Mouse (Mus musculus) embryonic facial prominence, embryonic 11.5 days (tissue): ENCODE results near the gene Tapbp. TPM values are rescaled to one million over a fixed set of nuclear protein-coding genes. Genes with fewer than 3 reads are reported as not detected.

Source experiments
- ATAC-seq: fragments of 200-750 bp; cut with Nextera tagmentation; replicated peaks from 2 replicates; pipeline ENCODE4 v1.8.0; 2017; ENCODE audit warnings: low read depth; ENCODE audit not compliant: insufficient number of reproducible peaks, low FRiP score, low TSS enrichment
- DNase-seq: peaks from one replicate; pipeline ENCODE4 v3.0.0-alpha.2; 2015; ENCODE audit warnings: low spot score
- H3K27ac ChIP-seq: fragments of 300-500 bp; sonication (generic); replicated peaks from 2 replicates; pipeline ENCODE4 v1.5.1; 2014; ENCODE audit warnings: mild to moderate bottlenecking, low read depth, low read length, control low read depth
- H3K27me3 ChIP-seq: fragments of 300-500 bp; sonication (generic); 2 replicates; pipeline ENCODE4 v1.6.1; 2014; ENCODE audit warnings: mild to moderate bottlenecking, low read length, moderate library complexity, mixed read lengths; ENCODE audit not compliant: control insufficient read depth, insufficient read depth
- H3K36me3 ChIP-seq: fragments of 300-500 bp; sonication (generic); replicated peaks from 2 replicates; pipeline ENCODE4 v1.6.1; 2014; ENCODE audit warnings: low read depth, mild to moderate bottlenecking, low read length, moderate library complexity, mixed read lengths; ENCODE audit not compliant: control insufficient read depth, insufficient read depth
- H3K4me1 ChIP-seq: fragments of 300-500 bp; sonication (generic); 2 replicates; pipeline ENCODE4 v1.6.1; 2014; ENCODE audit warnings: low read length, mixed read lengths; ENCODE audit not compliant: control insufficient read depth, insufficient read depth
- H3K4me2 ChIP-seq: fragments of 300-500 bp; sonication (generic); 2 replicates; pipeline ENCODE4 v1.6.1; 2014; ENCODE audit warnings: low read depth, mild to moderate bottlenecking, control low read depth, low read length, moderate library complexity
- H3K4me3 ChIP-seq: fragments of 300-500 bp; sonication (generic); 2 replicates; pipeline ENCODE4 v1.5.1; 2014; ENCODE audit warnings: low read depth, low read length, control low read depth
- H3K9ac ChIP-seq: fragments of 300-500 bp; sonication (generic); replicated peaks from 2 replicates; pipeline ENCODE4 v1.6.1; 2014; ENCODE audit warnings: mild to moderate bottlenecking, control low read depth, low read length
- H3K9me3 ChIP-seq: fragments of 300-500 bp; sonication (generic); replicated peaks from 2 replicates; pipeline ENCODE4 v1.6.1; 2016; ENCODE audit warnings: mild to moderate bottlenecking, low read length, inconsistent platforms, mixed read lengths; ENCODE audit not compliant: control insufficient read depth
- WGBS: fragments of 180-500 bp; shearing (Covaris S2); extraction: QIAGEN DNeasy Blood & Tissue Kit; methylation state at CpG from one replicate; pipeline ENCODE4 v1.1.7; 2014; 5-methylcytosine and 5-hydroxymethylcytosine counted together
- polyA plus RNA-seq: library from polyadenylated mRNA; unstranded; fragments of >200 nt; fragmentation: Nextera tagmentation; extraction: Ambion mirVana; gene quantifications from 2 replicates; pipeline ENCODE4 v1.2.1, GENCODE M21; 2014

Gene Tapbp
- polyA plus RNA-seq, 1 experiment from 2014 or later, result 11.3 TPM

GRCm38 (mm10) chr17:33936993-33937392 is 21.3 kb downstream of the Tapbp start:
- Histone ChIP-seq H3K27me3 (no peaks in the 10 kb centered on the region; the same call in 1 of the 2 replicates), H3K4me3 (no peak overlapping the region), H3K4me1 (no peaks in the 10 kb centered on the region; the same call in 1 of the 2 replicates), H3K27ac (no peak overlapping the region), H3K36me3 (peaks cover 8% of the 10 kb centered on the region), H3K4me2 (no peak overlapping the region), H3K9ac (no peak overlapping the region), H3K9me3 (no peaks in the 10 kb centered on the region)
- DNase-seq (no peak), ATAC-seq (no peak)
- 87% methylated on average over 15 of the region's 15 CpGs for WGBS

GRCm38 (mm10) chr17:33938783-33939182 is 23.1 kb downstream of the Tapbp start:
- WGBS, result 85% methylated on average over 11 of the region's 11 CpGs
- H3K4me2 ChIP-seq, result no peak overlapping the region
- H3K27me3 ChIP-seq, result no peaks in the 10 kb centered on the region
- H3K9ac ChIP-seq, result no peak overlapping the region
- no peak overlapping the region for H3K27ac ChIP-seq
- no peaks in the 10 kb centered on the region for H3K4me1 ChIP-seq
- no peak for DNase-seq
- peak overlapping the region; percentile 77; the same call in 1 of the 2 replicates for H3K4me3 ChIP-seq
- ATAC-seq, result no peak
- H3K36me3 ChIP-seq, result peaks cover 8% of the 10 kb centered on the region
- no peaks in the 10 kb centered on the region for H3K9me3 ChIP-seq

- peak; percentile 94 for DNase-seq
- Histone ChIP-seq H3K4me1 (no peaks in the 10 kb centered on the region), H3K4me2 (peak within 1 kb of the TSS; percentile 87), H3K9me3 (no peaks in the 10 kb centered on the region), H3K36me3 (peaks cover 11% of the 10 kb centered on the region), H3K4me3 (peak within 1 kb of the TSS; percentile 77), H3K27ac (0 out of 2 replicates have a peak within 1 kb of the TSS, but pooled peaks have one; percentile 2), H3K27me3 (no peaks in the 10 kb centered on the region), H3K9ac (peak within 1 kb of the TSS; percentile 70)
- 0% methylated on average over 36 of the region's 36 CpGs for WGBS
- peak; percentile 72 for ATAC-seq
Measured at GRCm38 (mm10) chr17:33940206-33940805, 24.6 kb downstream of the Tapbp start, which contains the start of the genes Pfdn6 and Wdr46. Gene Pfdn6 (minus strand): TSS chr17:33940343. Gene Wdr46 (plus strand): TSS chr17:33940660.

DNA sequence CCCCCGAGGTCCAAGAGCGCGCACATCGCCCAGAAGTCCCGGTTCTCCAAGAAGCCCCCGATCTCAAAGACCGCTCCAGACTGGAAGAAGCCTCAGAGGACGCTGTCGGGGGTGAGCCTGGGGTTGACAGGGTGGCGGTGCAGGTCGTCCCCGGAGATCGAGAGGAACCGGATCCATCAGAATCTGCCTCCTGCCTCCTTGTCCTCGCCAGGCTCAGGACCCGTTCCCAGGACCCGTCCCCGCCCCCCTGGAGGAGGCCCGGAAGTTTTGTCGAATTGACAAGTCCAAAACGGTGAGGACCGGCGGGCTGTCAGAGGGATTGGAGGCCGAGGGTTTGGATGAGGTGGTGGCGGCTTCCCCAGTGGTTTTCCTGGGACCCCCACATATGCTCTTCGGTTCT is 25.3 kb downstream of the Tapbp start:
- H3K36me3 ChIP-seq, result peaks cover 11% of the 10 kb centered on the region
- no peaks in the 10 kb centered on the region for H3K9me3 ChIP-seq
- ATAC-seq (no peak), DNase-seq (no peak)
- no peak overlapping the region for H3K27ac ChIP-seq
- peak overlapping the region; percentile 77 for H3K4me3 ChIP-seq
- peak overlapping the region; percentile 87 for H3K4me2 ChIP-seq
- 2% methylated on average over 26 of the region's 26 CpGs for WGBS
- H3K4me1 ChIP-seq, result no peaks in the 10 kb centered on the region
- H3K9ac ChIP-seq, result peak overlapping the region; percentile 70
- no peaks in the 10 kb centered on the region for H3K27me3 ChIP-seq

DNA sequence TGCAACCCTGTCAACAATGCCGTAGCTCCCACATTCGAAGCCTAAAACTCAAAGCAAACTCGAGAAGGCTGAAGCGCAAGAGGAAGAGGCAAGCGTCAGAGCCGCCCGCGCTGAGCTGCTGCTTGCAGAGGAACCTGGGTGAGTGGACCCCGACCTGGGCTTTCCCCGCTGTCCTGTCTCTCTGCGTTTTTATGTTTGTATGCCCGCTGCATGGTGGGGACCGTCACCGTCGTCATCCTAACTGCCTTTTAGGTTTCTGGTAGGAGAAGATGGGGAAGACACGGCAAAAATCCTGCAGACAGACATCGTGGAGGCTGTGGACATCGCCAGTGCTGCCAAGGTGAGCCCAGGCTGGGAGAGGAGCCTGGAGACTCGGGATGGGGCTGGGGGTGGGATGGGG is 25.7 kb downstream of the Tapbp start:
- 61% methylated on average over 19 of the region's 19 CpGs for WGBS
- no peaks in the 10 kb centered on the region for H3K4me1 ChIP-seq
- peaks cover 11% of the 10 kb centered on the region for H3K36me3 ChIP-seq
- peak overlapping the region; percentile 77 for H3K4me3 ChIP-seq
- H3K9ac ChIP-seq, result peak overlapping the region; percentile 70
- peak overlapping the region; percentile 87 for H3K4me2 ChIP-seq
- no peaks in the 10 kb centered on the region for H3K9me3 ChIP-seq
- DNase-seq, result no peak
- no peak overlapping the region for H3K27ac ChIP-seq
- no peak for ATAC-seq
- no peaks in the 10 kb centered on the region for H3K27me3 ChIP-seq

DNA sequence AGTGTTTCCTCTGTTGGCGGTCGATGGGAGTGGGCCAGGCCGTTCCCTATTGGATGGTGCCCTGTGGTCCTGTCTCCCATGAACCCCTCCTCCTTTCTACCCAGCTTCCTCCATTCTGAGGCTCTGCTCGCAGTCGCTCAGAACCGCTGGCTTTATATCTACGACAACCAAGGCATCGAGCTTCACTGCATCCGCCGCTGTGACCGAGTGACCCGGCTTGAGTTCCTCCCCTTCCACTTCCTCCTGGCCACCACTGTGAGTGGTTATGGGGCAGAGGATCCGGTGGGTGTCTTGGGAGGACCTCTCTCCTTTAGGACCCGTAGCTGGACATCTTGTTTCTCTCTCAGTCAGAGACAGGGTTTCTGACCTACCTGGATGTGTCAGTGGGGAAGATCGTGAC is 27.8 kb downstream of the Tapbp start:
- WGBS, result 94% methylated on average over 15 of the region's 15 CpGs
- no peak overlapping the region for H3K27ac ChIP-seq
- ATAC-seq (no peak), DNase-seq (no peak)
- H3K4me2 ChIP-seq, result no peak overlapping the region
- H3K27me3 ChIP-seq, result no peaks in the 10 kb centered on the region
- peaks cover 3% of the 10 kb centered on the region; the same call in 1 of the 2 replicates for H3K36me3 ChIP-seq
- H3K9me3 ChIP-seq, result no peaks in the 10 kb centered on the region
- no peaks in the 10 kb centered on the region for H3K4me1 ChIP-seq
- no peak overlapping the region for H3K4me3 ChIP-seq
- H3K9ac ChIP-seq, result no peak overlapping the region

DNA sequence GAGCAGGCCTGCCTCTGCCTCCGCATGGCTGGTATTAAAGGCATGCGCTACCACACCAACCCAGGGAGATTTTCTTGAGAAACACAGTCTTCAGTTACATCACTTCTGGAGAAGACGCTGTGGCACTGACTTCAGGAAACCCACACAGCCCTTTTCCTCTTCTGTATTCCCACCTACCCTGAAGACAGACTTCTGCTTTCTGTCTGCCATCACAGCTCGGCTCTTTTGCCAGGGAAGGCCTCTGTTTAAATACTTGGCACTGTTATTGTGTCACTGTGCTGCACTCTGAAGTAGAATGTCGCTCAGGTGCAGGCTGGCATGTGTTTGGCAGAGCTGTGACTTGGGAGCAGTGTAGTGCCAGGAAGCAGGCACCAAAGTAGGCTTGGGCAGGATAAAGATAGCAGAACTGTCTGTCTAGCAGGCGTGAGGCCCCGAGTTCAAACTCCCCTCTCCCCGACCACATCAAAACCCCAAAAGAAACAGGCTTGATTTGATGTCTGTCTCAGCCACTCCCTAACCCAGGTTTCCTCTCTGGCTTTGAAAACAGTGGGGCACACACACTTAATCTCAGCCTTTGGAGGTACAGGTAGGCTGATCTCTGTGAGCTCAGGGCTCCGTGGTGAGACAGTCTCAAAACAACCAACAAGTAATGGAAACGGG is 31.9 kb downstream of the Tapbp start:
- H3K9ac ChIP-seq, result no peak overlapping the region
- no peak overlapping the region for H3K4me2 ChIP-seq
- DNase-seq (no peak), ATAC-seq (no peak)
- H3K27me3 ChIP-seq, result no peaks in the 10 kb centered on the region
- peaks cover 5% of the 10 kb centered on the region for H3K36me3 ChIP-seq
- no peak overlapping the region for H3K4me3 ChIP-seq
- WGBS, result 94% methylated on average over 10 of the region's 10 CpGs
- H3K9me3 ChIP-seq, result no peaks in the 10 kb centered on the region
- peaks cover 2% of the 10 kb centered on the region; the same call in 1 of the 2 replicates for H3K4me1 ChIP-seq
- H3K27ac ChIP-seq, result no peak overlapping the region
